Mouse (Mus musculus) ovary, adult 18-20 months (tissue): Measurements from ENCODE around the gene Stac3.

Experiments used
- DNase-seq: peaks from one replicate; pipeline ENCODE4 v3.0.0; 2022; ENCODE audit warnings: low spot score, mixed read lengths

The Stac3 gene

DNA sequence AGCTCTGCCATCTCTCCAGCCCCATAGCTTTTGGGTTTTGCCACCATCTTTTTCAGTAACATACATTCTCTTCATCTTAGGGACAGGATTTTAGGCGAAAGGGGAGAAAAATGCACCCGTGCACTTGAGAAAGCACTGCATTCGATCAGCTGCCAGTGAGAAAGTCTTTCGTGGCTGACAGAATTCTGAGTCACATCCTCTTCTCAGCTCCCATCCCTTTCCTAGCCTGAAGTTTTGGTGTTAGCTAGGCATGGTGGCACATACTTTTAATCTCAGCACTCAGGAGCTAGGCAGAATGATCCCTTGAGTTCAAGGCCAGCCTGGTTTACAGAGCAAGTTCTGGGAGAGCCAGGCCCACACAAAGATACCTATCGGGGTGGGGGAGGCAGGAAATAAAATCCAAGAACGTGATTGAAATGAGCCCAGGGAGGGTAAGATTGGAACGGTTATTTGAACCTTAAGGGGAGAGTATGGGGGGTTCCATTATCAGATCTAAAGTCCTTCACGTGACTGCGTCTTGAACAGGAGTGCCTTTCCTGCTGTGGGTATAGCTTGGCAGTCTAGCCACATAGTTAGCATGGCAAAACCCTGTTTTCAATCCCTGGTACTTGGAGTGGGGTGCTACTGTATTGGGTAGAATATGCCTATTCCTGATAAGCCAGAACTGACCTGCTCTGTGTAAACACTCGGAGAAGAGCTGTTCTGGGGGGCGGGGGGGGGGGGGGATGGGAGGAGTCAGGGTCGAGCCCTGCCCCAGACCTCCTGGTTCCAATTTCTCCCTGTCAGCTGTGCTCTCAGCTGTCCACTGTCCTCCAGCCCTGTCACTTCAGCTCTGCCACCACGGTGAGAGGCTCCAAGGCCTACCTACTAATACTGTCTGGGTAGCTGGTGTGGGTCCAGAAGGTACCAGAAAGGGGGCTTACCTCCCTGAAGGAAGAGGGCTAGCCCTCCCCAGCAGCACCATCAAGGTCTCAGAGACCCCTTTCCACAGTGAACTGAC, at the start of gene Stac3:
Stac3 (plus strand) TSS at position 793 of the 1,000 bp plus-strand sequence.
- DNase-seq, result no peak

DNA sequence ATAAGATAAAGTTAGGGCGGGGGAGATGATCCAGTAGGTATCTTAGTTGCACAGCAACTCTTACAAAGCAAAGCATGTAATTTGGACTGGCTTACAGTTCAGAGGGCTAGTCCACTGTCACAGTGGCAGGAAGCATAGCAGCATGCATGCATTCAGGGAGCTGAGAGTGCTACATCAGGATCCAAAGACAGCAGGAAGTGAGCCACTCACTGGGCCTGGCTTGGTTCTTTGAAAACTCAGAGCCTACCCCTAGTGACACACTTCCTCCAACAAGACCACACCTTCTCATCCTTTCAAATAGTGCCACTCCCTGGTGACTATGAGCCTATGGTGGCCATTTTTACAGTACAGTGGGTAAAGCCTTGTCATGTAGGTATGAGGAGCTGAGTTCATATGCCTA, 47.8 kb upstream of the Stac3 start:
- no peak for DNase-seq

DNA sequence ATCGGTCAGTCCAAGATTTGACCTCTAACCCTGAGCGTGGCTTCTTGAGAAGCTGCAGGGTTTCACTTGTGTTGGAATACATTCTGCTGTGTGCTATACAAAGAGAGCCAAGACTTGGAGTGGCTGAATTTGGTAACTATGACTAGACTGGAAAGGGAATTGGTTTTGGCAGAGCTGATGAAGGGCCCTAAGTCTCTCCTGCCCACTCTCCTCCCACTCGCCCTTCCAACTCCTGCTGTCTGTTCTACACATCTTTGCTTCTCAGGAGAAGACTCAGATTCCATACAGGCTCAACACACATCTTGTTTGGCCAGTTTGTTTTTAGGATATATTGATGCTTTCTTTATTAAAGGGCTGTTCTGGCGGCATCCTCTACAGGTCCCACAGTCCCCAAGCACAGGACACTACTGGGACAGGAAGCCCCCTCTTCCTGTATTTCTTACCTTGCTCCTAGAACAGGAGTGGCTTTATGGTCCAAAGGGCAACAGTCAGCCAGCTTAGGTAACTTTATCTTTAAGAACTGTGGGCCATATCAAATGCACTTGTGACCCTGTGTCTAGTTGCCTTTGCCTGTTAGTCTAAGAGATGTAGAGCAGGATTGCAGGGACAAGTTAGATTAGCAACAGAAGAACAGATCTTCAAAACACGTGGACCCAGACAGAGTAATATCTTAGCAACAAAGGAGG, 38.9 kb upstream of the Stac3 start:
- DNase-seq, result no peak

DNA sequence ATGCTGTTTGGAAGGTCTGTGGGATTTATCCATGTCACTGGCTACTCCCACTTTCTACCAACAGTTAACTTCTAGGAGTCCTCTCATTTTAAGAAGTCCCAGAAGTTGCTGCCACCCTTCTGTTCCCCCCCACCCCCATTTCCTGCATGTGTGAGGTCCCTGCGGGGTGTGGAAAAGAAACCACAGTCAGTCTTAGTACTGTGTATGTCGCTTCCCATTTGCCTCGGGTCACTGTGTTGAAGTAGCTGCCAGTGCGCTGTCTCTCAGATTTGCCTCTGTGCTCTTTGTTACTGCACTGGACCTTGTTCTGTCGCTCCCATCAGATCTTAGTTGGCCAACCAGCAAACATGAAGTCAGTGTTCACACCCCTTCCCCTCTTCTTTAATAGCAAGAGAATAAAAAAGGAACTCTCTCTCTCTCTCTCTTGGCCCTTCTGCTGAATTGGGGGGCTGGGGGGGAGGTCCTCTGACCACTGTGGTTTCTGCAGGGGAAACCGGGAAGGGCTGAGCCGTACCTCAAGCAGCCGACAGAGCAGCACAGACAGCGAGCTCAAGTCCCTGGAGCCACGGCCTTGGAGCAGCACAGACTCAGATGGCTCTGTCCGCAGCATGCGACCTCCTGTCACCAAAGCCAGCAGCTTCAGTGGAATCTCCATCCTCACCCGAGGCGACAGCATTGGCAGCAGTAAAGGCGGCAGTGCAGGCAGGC, 30.1 kb upstream of the Stac3 start:
- no peak for DNase-seq

DNA sequence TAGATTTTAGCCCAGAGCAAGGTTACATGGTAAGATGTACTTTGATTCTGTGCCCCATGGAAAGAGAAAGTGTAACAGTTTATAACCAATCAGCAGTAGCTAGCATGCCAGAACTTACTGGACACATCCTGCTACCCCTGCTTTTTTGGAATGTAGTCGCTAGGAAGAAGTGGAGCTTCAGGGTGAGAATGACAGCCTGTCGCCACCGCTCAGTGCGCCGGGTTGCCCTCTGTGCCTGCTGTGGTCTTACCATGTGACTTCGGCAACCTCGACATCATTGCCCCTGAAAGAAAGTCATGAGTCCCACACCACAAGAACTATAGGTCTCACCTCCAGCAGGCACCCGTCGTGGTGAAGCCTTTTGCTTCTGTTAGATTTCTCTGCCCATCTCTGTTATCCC, 28.8 kb upstream of the Stac3 start:
- no peak for DNase-seq

DNA sequence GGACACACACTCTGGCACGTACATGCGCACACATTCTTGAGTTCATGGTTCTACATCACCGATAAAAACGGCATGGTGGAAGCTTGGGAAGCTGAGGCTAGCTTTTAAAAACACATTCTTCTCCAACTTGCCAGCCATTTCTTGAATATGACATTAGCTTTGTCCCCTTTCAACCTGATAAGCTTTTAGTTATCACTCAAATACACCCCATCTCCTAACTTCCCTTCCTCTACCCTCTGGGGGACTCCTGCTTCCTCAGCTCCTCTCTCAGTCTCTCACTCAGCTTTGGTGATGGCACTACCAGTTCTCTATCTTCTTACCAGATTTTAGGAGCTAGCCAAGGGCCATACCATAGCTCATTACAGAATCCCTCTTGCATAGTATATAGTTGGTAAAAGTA, 26.3 kb upstream of the Stac3 start:
- no peak for DNase-seq

DNA sequence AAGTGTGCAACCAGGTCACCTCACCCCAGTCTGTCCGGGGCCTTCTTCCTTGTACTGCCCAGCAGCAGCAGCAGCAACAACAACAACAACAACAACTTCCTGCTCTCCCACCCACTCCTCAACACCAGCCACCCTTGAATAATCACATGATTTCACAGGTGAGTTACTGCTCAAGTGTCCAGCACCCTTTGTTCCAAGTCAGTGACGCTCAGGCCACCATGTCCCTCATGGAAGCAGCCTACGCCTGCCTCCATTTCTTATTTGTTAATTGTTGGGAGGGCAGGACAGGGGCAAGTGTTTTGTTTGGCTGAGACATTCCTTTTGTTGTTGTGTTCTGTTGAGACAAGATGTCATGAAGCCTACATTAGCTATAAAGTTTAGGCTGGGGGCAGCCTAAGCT, 24.9 kb upstream of the Stac3 start:
- DNase-seq, result no peak

DNA sequence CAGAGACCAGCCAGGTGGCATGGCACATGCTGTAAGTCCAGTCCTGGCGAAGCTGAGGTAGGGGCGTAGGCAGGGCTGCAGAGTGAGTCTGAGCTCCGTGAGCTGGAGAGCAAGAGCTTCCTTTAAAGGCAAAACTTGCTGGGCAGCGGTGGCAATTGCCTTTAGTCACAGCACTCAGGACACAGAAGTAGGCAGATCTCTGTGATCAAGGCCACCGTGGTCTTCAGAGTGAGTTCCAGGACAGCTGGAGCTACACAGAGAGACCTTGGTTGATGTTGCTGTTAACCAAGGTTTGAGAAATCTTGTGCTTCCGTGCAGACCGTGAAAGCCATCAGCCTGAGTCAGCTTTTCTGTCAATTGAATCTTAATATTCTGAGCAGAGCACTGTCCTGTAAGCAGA, 24.2 kb upstream of the Stac3 start:
- no peak for DNase-seq

DNA sequence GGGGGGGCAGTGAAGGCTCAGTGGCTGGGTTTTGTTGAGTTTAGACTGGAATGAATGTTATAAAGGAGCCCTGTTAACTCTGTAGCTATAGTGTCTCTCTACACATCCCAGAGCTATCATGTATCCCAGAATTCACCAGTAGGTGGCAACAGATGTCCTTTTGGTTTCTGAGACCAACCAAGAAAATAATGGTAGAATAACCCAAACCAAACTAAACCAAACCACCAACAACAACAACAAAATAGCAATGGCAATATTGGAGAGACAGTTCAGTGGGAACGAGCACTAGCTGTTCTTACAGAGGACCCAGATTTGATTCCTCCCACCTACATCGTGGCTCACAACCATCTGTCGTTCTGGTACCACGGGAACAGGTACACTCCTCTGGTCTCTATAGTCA, 22.4 kb upstream of the Stac3 start:
- DNase-seq, result no peak

DNA sequence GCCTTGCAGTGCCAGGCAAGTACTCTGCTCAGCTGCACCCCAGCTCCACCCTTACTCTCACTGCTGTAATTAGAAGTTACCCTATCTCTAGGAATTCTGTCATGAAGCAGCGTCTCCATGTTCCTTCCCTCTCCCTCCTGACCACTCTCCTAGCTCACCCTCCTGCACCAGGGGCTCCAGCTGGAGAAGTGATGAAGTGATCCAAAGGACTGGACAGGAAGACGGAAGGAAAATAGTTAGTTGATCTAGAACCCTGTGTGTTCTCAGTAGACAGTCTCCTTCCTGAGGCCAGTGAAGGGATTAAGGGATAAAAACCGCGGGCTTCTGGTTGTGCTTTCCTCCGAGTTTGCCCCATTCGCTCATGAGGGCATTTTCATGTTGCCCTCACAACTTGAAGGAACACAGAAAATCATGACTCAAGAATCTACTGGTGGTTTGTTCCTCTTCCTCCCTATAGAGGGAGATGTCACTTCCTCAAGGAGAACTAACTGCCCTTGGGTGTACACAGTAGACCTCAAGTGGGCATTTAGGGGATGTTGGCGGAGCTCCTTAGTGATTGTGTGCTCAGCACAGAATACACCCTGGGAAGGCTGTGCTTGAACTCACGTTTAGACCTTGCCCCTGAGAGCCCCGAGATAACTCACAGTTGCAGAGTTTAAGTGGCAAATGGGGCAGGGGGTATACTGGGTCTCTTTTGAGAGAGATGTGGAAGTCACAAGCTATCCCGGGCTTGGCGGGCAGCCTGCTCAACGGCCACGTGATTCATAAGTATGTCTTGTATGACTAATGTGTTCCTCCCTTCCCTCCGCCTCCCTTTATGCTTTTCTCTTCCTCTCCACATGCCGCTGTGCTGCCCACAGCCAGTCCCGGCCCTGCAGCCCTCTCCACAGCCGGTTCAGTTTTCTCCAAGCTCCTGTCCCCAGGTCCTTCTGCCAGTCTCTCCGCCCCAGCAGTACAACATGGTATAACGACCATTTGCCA, 20.4 kb upstream of the Stac3 start:
- DNase-seq, result peak; percentile 25

DNA sequence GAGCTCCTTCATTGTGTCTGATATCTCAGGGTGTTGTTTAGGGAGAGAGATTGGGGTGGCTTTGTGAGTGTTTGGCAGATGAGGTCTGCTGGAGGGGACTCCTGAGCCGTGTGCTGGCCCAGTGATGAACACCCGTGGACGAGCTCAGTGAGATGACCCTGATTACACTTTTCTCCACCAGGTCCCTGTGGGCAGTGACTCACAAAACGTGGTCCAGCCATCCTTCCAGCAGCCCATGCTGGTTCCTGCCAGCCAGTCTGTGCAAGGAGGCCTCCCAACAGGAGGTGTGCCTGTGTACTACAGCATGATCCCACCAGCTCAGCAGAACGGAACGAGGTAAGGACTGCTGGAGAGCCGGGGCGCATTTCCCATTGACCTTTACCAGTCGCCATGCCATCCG, 16.3 kb upstream of the Stac3 start:
- no peak for DNase-seq

DNA sequence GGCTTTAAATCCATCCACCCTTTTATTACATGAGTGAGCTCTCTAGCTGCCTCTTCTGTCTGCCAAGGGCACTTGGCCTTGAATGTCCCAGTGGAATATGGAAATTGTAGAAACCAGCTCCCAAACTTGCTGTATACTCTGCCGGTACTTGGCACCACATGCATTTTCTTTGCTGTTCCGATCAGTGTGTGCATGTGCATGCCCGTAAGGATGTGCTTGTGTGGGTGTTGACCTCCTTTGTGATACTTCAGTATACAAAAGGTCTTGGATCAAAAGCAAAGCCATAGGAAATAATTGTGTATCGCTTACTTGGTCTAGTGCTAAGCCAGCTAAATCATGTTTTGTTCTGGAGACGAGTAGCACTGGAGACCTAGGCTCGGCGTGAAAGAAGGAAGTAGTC, 12.6 kb upstream of the Stac3 start:
- no peak for DNase-seq

DNA sequence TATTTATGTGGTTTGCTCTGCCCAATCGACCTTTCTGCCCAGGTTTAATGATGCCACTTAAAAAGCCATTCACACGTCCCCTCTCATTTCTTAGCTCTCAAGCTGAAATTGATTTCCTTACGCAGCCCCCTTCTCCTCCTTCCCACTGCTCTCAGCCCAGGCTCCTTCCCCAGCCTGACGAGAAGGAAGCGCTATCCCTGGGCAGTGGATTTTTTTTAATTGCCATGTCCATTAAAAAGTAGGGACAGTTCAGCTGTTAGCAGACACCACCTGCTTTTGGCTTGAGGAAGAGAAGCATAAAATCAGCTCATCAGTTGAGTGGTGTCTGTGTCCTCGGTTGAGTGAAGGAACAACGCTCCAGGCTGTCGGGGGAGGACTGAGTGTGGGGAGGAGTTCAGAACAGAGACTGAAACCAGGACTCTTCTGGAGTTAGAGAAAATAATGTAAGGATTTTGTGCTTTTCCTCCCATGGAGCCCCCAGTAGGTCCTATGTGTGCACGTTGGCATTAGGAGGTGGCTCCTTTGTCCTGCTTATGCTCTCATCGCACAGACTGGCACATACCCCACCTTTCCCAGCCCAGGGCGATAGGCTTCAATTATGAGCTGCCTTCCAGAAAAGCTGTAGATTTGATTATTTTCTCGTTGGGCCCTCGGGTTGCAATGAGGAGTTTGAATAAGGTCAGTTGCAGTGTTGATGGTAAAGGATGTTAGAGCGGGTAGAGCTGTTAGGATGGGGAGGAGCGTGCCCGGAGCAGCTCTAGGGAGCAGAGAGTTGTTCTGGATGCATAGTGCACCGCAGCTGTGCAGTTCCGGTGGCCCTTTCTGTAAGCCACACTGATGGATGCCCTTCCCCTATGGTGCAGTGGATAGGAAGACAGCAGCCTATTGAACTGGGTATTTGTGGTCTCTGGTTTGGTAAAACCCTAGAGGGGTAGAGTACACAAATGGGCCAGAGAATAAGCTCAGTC, 11.0 kb upstream of the Stac3 start:
- DNase-seq, result no peak

DNA sequence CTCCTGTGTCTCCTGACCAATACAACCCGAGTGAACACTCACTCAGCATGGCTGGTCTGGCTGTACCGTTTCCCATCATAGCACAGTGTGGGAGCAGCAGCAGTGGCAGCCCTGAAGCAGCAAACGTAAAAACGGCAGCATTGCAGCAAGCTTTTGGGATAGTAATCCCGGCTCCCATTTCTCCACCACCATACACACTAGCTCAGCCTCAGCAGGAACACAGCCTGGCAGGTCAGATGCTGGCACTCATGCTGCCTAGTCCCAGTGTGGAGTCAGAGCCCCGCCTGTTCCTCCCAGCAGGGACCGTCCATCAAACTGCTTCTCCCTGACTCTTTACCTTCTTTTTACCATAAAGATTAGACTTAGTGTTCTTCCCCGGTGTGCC, 10.4 kb upstream of the Stac3 start:
- no peak for DNase-seq

DNA sequence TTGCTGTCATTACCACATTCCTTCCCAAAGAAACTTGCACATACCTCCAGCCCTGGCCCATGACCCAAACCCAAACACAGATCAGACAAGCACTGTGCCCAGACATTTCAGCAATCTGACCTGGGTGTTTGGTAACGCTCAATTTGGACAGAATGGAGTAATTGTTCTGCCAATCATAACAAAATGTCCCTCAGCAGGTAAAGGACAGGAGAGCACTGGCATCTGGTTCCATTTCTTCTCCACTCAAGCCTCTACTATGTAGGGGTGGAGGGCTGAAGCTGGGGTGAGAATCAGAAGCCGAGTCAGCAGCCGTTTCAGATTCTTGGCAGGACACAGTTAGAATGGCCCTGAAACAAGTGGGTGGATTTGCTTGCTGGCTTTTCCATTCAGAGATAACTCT, 9.4 kb upstream of the Stac3 start:
- DNase-seq, result no peak

DNA sequence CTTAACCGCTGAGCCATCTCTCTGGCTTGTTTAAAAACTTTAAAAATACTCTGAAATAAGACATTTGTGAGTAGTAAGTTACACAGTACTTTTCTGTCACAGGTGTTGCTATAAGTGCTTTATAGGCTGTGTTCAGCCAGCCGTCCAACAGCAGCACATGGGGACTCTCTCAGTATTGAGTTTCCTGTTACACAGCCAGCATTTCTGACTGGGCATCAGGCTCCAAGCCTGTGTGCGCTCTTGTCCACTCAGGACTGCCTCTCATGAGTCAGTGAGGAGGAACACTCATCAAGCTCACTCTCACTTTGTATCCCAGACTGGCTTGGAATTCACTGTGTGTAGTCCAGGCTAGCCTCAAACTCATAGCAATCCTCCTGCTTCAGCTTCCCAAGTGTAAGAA, 5.3 kb upstream of the Stac3 start:
- DNase-seq, result no peak

DNA sequence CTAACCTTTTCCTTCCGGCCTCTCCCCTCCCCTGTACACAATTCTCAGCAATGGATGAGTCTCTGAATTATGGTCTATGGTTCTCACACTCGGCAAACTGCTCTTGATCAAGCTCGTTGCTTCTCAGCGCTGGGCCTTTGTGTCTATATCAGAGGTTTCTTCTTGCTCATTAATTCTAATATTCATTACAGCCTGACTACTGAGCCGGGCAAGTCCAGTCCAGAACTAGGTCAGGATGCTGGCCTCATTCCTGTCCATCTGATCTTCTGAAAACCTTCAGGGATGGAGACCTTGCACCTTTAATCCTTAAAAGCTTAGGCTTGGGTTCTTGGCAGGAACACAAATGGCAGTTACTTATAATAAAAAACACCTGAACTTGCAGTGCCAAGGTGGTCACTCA, 2.0 kb upstream of the Stac3 start:
- DNase-seq, result no peak

DNA sequence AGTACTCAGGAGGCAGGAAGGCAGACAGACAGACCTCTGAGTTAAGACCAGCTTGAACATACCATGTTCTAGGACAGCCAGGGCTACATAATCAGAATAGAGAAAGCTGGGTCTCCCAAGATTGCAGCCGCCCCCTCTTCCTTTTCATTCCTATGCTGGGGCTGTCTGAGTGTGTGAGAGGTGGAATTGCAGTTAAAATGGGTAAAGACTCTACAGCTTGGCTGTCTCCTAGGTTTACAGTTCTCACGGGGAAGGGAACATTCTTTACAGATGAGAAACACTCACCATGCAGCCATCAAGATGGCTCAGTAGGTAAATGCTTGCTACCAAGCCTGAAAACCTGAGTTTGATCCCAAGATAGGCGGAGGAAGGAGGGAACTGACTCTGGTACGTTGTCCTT, 1.4 kb upstream of the Stac3 start:
- DNase-seq, result no peak

DNA sequence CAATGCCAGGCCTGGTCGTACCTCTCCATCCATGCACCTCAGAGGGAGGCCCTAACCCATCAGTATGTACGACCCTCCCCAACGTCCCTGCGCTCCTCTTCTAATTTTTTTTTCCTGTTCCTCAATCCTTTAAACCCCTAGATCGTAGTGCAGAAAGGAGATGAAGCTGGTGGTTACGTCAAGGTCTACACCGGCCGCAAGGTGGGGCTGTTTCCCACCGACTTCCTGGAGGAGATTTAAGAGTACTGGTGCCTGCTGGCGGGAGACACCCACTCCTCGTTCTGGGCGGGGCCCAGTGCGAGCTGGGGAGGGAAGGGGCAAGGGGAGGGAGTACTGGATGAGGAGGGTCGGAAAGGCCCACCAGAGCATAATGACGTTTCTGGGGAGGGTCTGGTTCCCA, 6.8 kb downstream of the Stac3 start:
- DNase-seq, result no peak

DNA sequence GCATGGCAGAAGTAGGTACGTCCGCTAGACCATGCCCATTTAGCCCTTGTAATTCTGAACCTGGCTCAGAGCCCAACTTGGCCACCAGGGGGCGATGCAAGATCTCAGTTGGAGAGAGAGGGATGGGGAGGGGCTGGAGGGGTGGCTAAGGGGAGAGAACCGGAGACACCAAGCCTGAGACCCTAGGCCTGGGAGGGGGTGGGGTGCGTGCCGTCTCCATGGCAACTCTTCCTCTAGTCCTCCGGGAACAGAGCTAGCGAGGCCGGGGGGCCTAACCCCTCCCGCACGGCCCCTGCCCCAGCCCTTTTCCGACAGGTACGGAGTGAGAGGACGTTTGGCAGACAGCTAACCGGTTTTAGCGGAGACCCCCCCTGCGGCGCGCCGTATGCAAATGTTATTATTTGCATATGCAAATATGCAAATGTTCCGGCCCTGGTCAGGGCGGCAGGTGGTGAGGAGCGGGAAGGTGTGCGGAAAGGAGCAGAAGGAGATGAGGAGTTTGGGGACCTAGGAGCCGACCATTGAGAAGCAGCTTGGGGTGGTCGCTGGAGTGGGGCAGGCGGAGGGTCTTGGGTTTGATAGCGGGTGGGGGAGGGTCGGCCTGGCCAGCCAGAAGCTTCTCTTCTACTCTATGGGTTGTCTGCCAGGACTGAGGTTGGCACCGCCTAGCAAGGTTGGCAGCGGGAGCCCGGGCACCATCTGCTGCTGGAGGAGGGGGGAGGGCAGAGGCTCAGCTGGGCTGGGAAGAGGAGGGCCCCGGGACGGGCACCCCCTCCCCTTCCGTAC, 7.8 kb downstream of the Stac3 start:
- peak; percentile 44 for DNase-seq
